Mouse (Mus musculus) thymus, adult 2 months (tissue): ENCODE data around the gene Abraxas1.

ENCODE experiments used
- CTCF ChIP-seq: fragments of 200-500 bp; IDR thresholded peaks from 2 replicates; pipeline ENCODE4 v1.5.1; 2012; ENCODE audit warnings: mild to moderate bottlenecking, control low read depth, low read length, moderate library complexity, borderline replicate concordance; ENCODE audit not compliant: control insufficient read depth, poor library complexity, insufficient read depth; ENCODE audit errors: extremely low read depth
- POLR2A ChIP-seq: fragments of 200-500 bp; IDR thresholded peaks from 2 replicates; pipeline ENCODE4 v1.6.1; 2012; ENCODE audit warnings: mild to moderate bottlenecking, low read length, control low read depth, moderate library complexity; ENCODE audit not compliant: control insufficient read depth, poor library complexity, insufficient read depth; ENCODE audit errors: extremely low read depth

DNA sequence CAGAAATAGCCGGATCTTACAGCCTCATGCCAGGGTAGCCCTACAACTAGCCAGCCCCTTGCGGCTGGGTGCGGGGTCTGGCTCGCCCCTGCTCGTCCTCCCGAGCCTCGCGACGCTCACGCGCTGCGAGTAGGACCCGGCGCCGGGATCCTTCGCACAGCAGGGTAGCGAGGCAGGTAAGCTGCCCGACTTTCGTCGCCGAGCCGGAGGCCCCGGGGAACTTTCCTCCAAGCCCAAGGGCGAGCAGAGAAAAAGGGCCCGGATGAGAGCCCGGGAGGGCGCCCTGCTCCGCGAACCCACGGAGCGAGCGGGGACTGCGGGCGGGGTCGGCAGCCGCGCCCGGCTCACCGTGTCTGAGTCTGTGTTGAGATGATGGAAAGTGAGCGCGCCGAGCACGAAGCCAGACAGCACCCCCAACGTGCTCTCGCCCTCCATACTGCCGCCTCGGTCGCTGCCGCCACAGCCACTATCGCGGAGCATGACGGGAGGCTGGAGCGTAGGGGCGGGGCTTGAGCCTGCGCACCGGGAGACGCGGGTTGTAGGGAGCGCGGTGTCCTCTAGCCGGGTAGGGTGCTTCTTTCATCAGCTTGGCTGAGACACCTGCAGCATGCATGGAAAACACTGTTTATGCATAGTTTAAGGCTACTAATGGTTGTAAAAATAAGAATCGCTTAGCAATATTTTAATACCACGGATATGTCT is at the start of gene Abraxas1:
- 0 out of 2 replicates have a peak, but pooled peaks have one; percentile 34 for TF ChIP-seq CTCF
- TF ChIP-seq POLR2A = peak; percentile 93
